Mouse (Mus musculus) central nervous system, embryonic 18 days (tissue): ENCODE results near the gene Defb22. TPM values are rescaled to one million over a fixed set of nuclear protein-coding genes. Genes with fewer than 3 reads are reported as not detected.

Experiments used
- polyA plus RNA-seq: library from polyadenylated mRNA; depleted of rRNA; stranded (reverse); fragments of >200 nt; gene quantifications from 2 replicates; pipeline ENCODE4 v1.2.3, GENCODE M21; 2012; rRNA removed

The Defb22 gene
- not detected in 2 replicates for polyA plus RNA-seq

DNA sequence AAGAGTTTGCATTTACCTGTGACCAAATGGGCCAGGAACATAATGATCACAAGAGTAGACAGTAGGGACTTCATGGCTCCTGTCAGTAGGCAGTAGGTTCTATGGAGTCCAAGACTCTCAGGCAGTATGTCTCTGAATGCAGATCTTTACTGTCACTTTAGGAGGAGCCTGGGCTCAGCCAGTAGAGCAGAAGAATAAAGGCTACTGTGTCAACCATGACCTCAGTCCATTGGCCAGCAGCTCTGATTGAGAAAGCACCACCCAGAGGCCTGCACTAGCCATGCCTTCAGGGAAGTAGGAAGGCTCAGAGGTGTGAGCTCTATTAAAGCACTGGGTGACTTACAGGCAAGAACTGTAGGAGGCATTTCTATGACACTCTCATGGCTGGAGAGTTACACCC is at the start of gene Defb22:
Defb22 (minus strand) TSS at position 101 of the 400 bp plus-strand sequence.

DNA sequence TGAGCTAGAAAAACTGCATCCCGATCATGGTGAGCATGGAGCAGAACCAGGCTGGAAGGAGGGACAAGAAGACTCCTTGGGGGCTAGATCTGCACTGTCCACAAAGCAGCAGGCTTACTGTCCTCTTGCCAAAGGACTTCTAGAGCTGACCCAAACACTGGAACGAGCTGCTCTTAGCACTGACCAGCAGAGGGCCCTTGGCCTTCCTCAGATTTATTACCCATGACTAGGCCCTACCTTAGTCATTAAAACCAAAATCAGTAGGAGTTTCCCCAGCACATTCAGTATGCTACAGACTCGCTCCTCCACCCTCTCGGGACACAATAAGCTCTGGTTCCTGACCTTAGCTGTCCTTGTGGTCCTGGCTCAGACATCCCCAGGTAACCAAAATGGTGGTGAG is 28.0 kb upstream of the Defb22 start, which contains the start of gene Defb28:
Defb28 (plus strand) TSS at position 275 of the 400 bp plus-strand sequence.

DNA sequence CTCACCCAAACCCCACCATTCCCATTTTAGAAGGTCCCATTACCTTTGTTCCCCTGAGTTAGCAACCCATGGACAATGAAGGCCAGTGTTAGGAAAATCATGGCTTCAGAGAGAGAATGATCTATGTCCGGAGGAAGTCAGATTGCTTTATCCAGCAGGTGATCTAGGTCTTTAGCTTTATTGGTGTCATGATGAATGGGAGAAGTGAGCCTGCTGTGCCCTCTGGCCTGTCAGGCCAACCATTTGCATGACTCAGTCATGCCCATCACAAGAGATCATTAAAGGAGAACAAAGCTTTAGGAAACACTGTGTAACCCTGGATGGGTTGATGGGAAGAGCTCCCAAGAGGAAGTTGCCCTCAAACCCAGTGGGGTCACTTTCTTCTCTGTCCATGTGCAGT is 21.7 kb upstream of the Defb22 start, which contains the start of gene Defb26:
Defb26 (minus strand) TSS at position 101 of the 400 bp plus-strand sequence.

DNA sequence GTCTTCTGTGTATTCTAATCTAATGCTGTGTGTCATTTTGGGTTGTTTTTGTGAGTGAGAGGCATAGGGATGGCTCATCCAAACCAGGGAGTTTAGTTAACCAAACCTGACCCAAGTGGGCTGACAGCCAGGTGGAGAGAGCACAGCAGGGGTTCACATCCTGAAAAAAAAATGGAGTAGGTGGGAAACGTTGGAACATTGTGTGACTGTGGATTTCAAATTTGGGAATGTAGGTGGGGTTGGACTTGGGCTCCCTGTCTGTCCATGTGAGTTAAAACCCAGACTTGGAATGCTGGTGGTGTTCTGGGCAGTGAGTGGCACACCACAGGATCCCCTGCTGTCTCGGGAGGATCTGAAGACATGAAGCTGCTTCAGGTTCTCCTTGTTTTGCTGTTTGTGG is 13.2 kb downstream of the Defb22 start, which contains the start of gene Defb20:
Defb20 (plus strand) TSS at position 301 of the 400 bp plus-strand sequence.

DNA sequence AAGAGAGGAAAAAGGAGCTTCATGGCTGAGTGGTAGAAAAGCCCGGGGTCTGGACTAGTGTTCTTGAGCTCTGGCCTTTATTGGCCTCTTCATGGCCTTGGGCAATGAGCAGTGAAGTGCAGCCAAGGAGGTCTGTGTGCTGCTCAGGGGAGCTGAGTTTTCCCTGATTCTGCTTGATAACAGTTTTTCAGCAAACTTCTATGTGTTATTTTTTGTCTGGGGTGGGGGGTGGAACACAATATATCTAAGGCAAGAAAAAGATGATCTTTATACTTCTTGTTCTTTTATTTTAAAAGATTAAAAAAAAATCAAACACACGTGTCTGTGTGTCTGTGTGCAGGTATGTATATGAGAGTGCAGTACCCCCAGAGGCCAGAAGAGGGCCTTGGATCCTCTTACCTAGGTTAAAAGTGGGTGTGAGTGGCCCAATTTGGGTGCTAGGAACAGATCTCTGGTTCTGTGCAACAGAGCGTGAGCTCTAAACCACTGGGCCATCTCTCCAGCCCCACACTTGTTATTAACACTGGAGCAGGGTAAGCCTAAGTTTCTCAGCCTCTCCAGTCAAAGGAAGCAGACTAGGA is 25.3 kb downstream of the Defb22 start, which contains the start of gene Defb23:
Defb23 (minus strand) TSS at position 51 of the 581 bp plus-strand sequence.

Other genes starting within 250 kb of the Defb22 start
- 35.3 and 36.4 TPM in 2 replicates for gene Tbc1d20, start 196.3 kb downstream of the Defb22 start, polyA plus RNA-seq
- gene Rbck1, start 157.5 kb downstream of the Defb22 start, polyA plus RNA-seq: 171 and 192 TPM in 2 replicates
- 1.0 and 1.1 TPM in 2 replicates for gene Trib3, start 146.1 kb downstream of the Defb22 start, polyA plus RNA-seq
- 35.8 and 37.4 TPM in 2 replicates for gene Nrsn2, start 113.5 kb downstream of the Defb22 start, polyA plus RNA-seq
- 57.6 and 65.4 TPM in 2 replicates for gene Sox12, start 92.1 kb downstream of the Defb22 start, polyA plus RNA-seq
- 11.4 and 11.5 TPM in 2 replicates for gene Zcchc3, start 75.1 kb downstream of the Defb22 start, polyA plus RNA-seq
- 2.8 and 3.4 TPM in 2 replicates for gene 6820408C15Rik, start 74.6 kb downstream of the Defb22 start, polyA plus RNA-seq
- gene Defb23, start 25.5 kb downstream of the Defb22 start, polyA plus RNA-seq: not detected in 2 replicates
- not detected in 2 replicates for gene Defb20, start 13.1 kb downstream of the Defb22 start, polyA plus RNA-seq
- gene Defb26, start 21.6 kb upstream of the Defb22 start, polyA plus RNA-seq: not detected in 2 replicates
- gene Defb28, start 28.1 kb upstream of the Defb22 start, polyA plus RNA-seq: not detected in 2 replicates
- gene Defb29, start 50.0 kb upstream of the Defb22 start, polyA plus RNA-seq: not detected in 2 replicates
- not detected in 2 replicates for gene Gm17416, start 79.2 kb upstream of the Defb22 start, polyA plus RNA-seq
- not detected in 2 replicates for gene Defb21, start 82.6 kb upstream of the Defb22 start, polyA plus RNA-seq
- gene Defb19, start 90.2 kb upstream of the Defb22 start, polyA plus RNA-seq: not detected in 2 replicates
- gene Defb45, start 109.3 kb upstream of the Defb22 start, polyA plus RNA-seq: not detected in 2 replicates
- gene Defb36, start 114.2 kb upstream of the Defb22 start, polyA plus RNA-seq: not detected in 2 replicates
- not detected in 2 replicates for gene Defb25, start 132.9 kb upstream of the Defb22 start, polyA plus RNA-seq
- gene Rem1, start 136.8 kb upstream of the Defb22 start, polyA plus RNA-seq: 0.43 and 0.80 TPM in 2 replicates
- 156 and 166 TPM in 2 replicates for gene H13, start 179.3 kb upstream of the Defb22 start, polyA plus RNA-seq
- 23.9 and 25.3 TPM in 2 replicates for gene Mcts2, start 196.9 kb upstream of the Defb22 start, polyA plus RNA-seq
- 104 and 112 TPM in 2 replicates for gene Id1, start 246.1 kb upstream of the Defb22 start, polyA plus RNA-seq